Comparison of ENCODE assay signal across 24 mouse cellular contexts in genomic region chr10:84879823-84880571, GRCm38 (mm10). TPM values are rescaled to one million over a fixed set of nuclear protein-coding genes. Genes with fewer than 3 reads are reported as not detected.
DNase-seq lines count a peak whose midpoint lies in the region; ATAC-seq and TF ChIP-seq lines count a peak whose summit lies in the region.
"Had no signal": no experiment of that assay in that cellular context is flagged by ENCODE, and none has a peak within 500 bp of the region (broad histone marks: within the 10 kb centered on the region; RNA-seq: fewer than 3 reads in every experiment).

No protein-coding gene starts in this region.

- H3K4me1 ChIP-seq in kidney, embryonic 15.5 days: peaks cover 6% of the 10 kb centered on the region; the same call in 1 of the 2 replicates
- H3K4me1 ChIP-seq: forebrain, embryonic 10.5 days; hindbrain, embryonic 15.5 days; limb, embryonic 12.5 days had no signal

- H3K36me3 ChIP-seq in kidney, embryonic 15.5 days: no peaks in the 10 kb centered on the region
- H3K36me3 ChIP-seq: hindbrain, embryonic 15.5 days; limb, embryonic 12.5 days had no signal

- no peaks in the 10 kb centered on the region for H3K27me3 ChIP-seq in kidney, embryonic 15.5 days
- H3K27me3 ChIP-seq: hindbrain, embryonic 15.5 days; limb, embryonic 12.5 days had no signal

- TF ChIP-seq POLR2A in brain, embryonic 14.5 days (IDR thresholded peaks at IDR 0.05; ENCODE audit: borderline replicate concordance, extremely low read depth, insufficient read depth, insufficient read length, poor library complexity, severe bottlenecking): no peak

- no peak overlapping the region for H3K27ac ChIP-seq in kidney, embryonic 15.5 days
- H3K27ac ChIP-seq: forebrain, embryonic 10.5 days; hindbrain, embryonic 15.5 days; limb, embryonic 12.5 days had no signal

- H3K4me3 ChIP-seq in kidney, embryonic 15.5 days (replicated peaks): no peak overlapping the region
- H3K4me3 ChIP-seq: forebrain, embryonic 10.5 days; hindbrain, embryonic 15.5 days; limb, embryonic 12.5 days; megakaryocyte, embryonic 14.5 days had no signal

- H3K4me2 ChIP-seq in kidney, embryonic 15.5 days: no peak overlapping the region
- H3K4me2 ChIP-seq: heart, embryonic 11.5 days; hindbrain, embryonic 15.5 days; limb, embryonic 12.5 days; liver, embryonic 11.5 days had no signal

- H3K9me3 ChIP-seq in kidney, embryonic 15.5 days (replicated peaks): no peaks in the 10 kb centered on the region
- H3K9me3 ChIP-seq: forebrain, embryonic 10.5 days; hindbrain, embryonic 15.5 days; limb, embryonic 12.5 days; megakaryocyte, embryonic 14.5 days had no signal

- peak; percentile 26 for DNase-seq in cerebellum, postnatal 10 days
- DNase-seq in cerebellum, adult 11-12 months: no peak
- DNase-seq in kidney, postnatal 14 days: no peak
- DNase-seq in lung, postnatal 36 days: peak; percentile 15
- no peak for DNase-seq in lung, postnatal 14 days
- peak; percentile 22 for DNase-seq in brain, embryonic 14.5 days (ENCODE audit: low read depth)
- DNase-seq in heart, postnatal 14 days: no peak
- DNase-seq: adrenal gland, adult 8-10 months; cerebellum, adult 8-10 months; forebrain, postnatal 0 days; gastrocnemius, postnatal 14 days; heart, adult 11 months; liver, postnatal 0 days; thymus, adult 18-20 months; thymus, postnatal 36 days had no signal

- peak; percentile 74 for ATAC-seq in kidney, embryonic 15.5 days (replicated peaks; ENCODE audit: low FRiP score)
- ATAC-seq: activated CD4-positive, CD25-positive, alpha-beta regulatory T cell, adult 4 months; forebrain, postnatal 0 days; intestine, embryonic 16.5 days; liver, postnatal 0 days had no signal

- no peak overlapping the region for H3K9ac ChIP-seq in kidney, embryonic 15.5 days
- H3K9ac ChIP-seq: forebrain, postnatal 0 days; hindbrain, embryonic 15.5 days; limb, embryonic 12.5 days; liver, postnatal 0 days had no signal

- WGBS in kidney, embryonic 15.5 days: 62% methylated on average over 9 of the region's 9 CpGs

- intact Hi-C loops in heart, postnatal 14 days (cut with DNase I): no loop called here

- no peak for TF ChIP-seq CTCF in brain, embryonic 14.5 days (IDR thresholded peaks at IDR 0.05; ENCODE audit: borderline replicate concordance, extremely low read depth, insufficient read depth, insufficient read length)

RNA-seq across cellular contexts. Expression of gene Ric8b, which starts 37.4 kb away (rescaled TPM):
- 22.1 and 23.3 TPM in 2 replicates for polyA plus RNA-seq in kidney, embryonic 15.5 days (2015; fragmentation: Nextera tagmentation; extraction: Ambion mirVana)
- 48.0 and 52.1 TPM in 2 replicates for polyA plus RNA-seq in brain, embryonic 14.5 days (2012; rRNA removed)
- total RNA-seq in heart, postnatal 14 days (2021): 10 to 100 TPM; 25.4 to 26.4 TPM

Comparison
In these comparisons a context has a peak if more than half of its experiments do, and no peak if none do; other contexts are left out.
1. DNase-seq: peak in cerebellum, postnatal 10 days (2 of 2), lung, postnatal 36 days (single experiment) and brain, embryonic 14.5 days (single experiment); none in cerebellum, adult 11-12 months (single experiment), kidney, postnatal 14 days (single experiment), lung, postnatal 14 days (single experiment) and heart, postnatal 14 days (0 of 2).